Mouse (Mus musculus) macrophage (primary cell): ENCODE measurements around the gene Tmem37. TPM values are rescaled to one million over a fixed set of nuclear protein-coding genes. Genes with fewer than 3 reads are reported as not detected.

ENCODE experiments used
- H3K27ac ChIP-seq: fragments of 350-480 bp; formaldehyde crosslinking; 2 replicates; pipeline ENCODE4 v1.9.0; 2021
- H3K36me3 ChIP-seq: fragments of 350-480 bp; formaldehyde crosslinking; 2 replicates; pipeline ENCODE4 v1.9.0; 2021; ENCODE audit errors: inconsistent target
- H3K4me3 ChIP-seq: fragments of 350-480 bp; formaldehyde crosslinking; 2 replicates; pipeline ENCODE4 v1.9.0; 2021; ENCODE audit errors: inconsistent target
- H3K79me2 ChIP-seq: fragments of 350-480 bp; formaldehyde crosslinking; 2 replicates; pipeline ENCODE4 v1.9.0; 2021; ENCODE audit errors: inconsistent target
- WGBS: methylation state at CpG from one replicate; pipeline ENCODE4 v1.1.7; 2026; ENCODE audit warnings: inconsistent platforms; ENCODE audit not compliant: missing documents; 5-methylcytosine and 5-hydroxymethylcytosine counted together
- polyA plus RNA-seq: library from polyadenylated mRNA; stranded (reverse); fragments of 250-400 nt; gene quantifications from 3 replicates; pipeline ENCODE4 v1.2.4, GENCODE M21; 2018; ENCODE audit warnings: inconsistent platforms

The Tmem37 gene
- polyA plus RNA-seq, 1 experiment from 2014 or later: 8.5 TPM

- no peak overlapping the region for H3K4me3 ChIP-seq
- no peak overlapping the region for H3K27ac ChIP-seq
- WGBS: 100% methylated on average over 1 of the region's 1 CpGs
Observed at GRCm38 (mm10) chr1:120080632-120081031, 6.8 kb upstream of the Tmem37 start.

GRCm38 (mm10) chr1:120077746-120078410 is 4.0 kb upstream of the Tmem37 start:
- 85% methylated on average over 9 of the region's 9 CpGs for WGBS
- no peak overlapping the region for H3K27ac ChIP-seq
- H3K79me2 ChIP-seq: no peaks in the 10 kb centered on the region
- H3K36me3 ChIP-seq: no peaks in the 10 kb centered on the region
- H3K4me3 ChIP-seq: no peak overlapping the region

More at GRCm38 (mm10) chr1:120080632-120081031, 6.8 kb upstream of the Tmem37 start:
- Histone ChIP-seq H3K79me2 (no peaks in the 10 kb centered on the region), H3K36me3 (no peaks in the 10 kb centered on the region)

- peak overlapping the region; percentile 75 for H3K27ac ChIP-seq
- no peaks in the 10 kb centered on the region for H3K36me3 ChIP-seq
- WGBS: 7% methylated on average over 5 of the region's 5 CpGs
- H3K79me2 ChIP-seq: peaks cover 14% of the 10 kb centered on the region; the same call in 1 of the 2 replicates
- no peak overlapping the region for H3K4me3 ChIP-seq
Observed at GRCm38 (mm10) chr1:120075507-120075906, 1.6 kb upstream of the Tmem37 start.

- H3K36me3 ChIP-seq: no peaks in the 10 kb centered on the region
- H3K79me2 ChIP-seq: peaks cover 16% of the 10 kb centered on the region; the same call in 1 of the 2 replicates
- WGBS: 82% methylated on average over 4 of the region's 4 CpGs
- H3K27ac ChIP-seq: peak overlapping the region; percentile 75
- H3K4me3 ChIP-seq: no peak overlapping the region
Observed at GRCm38 (mm10) chr1:120074931-120075330, 1.1 kb upstream of the Tmem37 start.

GRCm38 (mm10) chr1:120074307-120074702 is 431 bp upstream of the Tmem37 start:
- 53% methylated on average over 4 of the region's 4 CpGs for WGBS
- Histone ChIP-seq H3K27ac (peak overlapping the region; percentile 75), H3K36me3 (no peaks in the 10 kb centered on the region), H3K4me3 (peak overlapping the region; percentile 14; the same call in 1 of the 2 replicates), H3K79me2 (peaks cover 16% of the 10 kb centered on the region; the same call in 1 of the 2 replicates)

- Histone ChIP-seq H3K36me3 (peaks cover 5% of the 10 kb centered on the region; the same call in 1 of the 2 replicates), H3K4me3 (peak overlapping the region; percentile 42), H3K27ac (peak overlapping the region; percentile 27; the same call in 1 of the 2 replicates), H3K79me2 (peaks cover 16% of the 10 kb centered on the region; the same call in 1 of the 2 replicates)
- 13% methylated on average over 16 of the region's 16 CpGs for WGBS
Observed at GRCm38 (mm10) chr1:120072900-120073299, 974 bp downstream of the Tmem37 start.

- Histone ChIP-seq H3K27ac (no peak overlapping the region), H3K4me3 (no peak overlapping the region), H3K79me2 (peaks cover 16% of the 10 kb centered on the region; the same call in 1 of the 2 replicates), H3K36me3 (peaks cover 21% of the 10 kb centered on the region; the same call in 1 of the 2 replicates)
- 99% methylated on average over 4 of the region's 4 CpGs for WGBS
Observed at GRCm38 (mm10) chr1:120071133-120071532, 2.7 kb downstream of the Tmem37 start.

- WGBS: 94% methylated on average over 6 of the region's 6 CpGs
- Histone ChIP-seq H3K27ac (no peak overlapping the region), H3K79me2 (peaks cover 16% of the 10 kb centered on the region; the same call in 1 of the 2 replicates), H3K4me3 (no peak overlapping the region), H3K36me3 (peaks cover 22% of the 10 kb centered on the region; the same call in 1 of the 2 replicates)
Observed at GRCm38 (mm10) chr1:120070168-120070567, 3.7 kb downstream of the Tmem37 start.

GRCm38 (mm10) chr1:120069120-120069519 is 4.8 kb downstream of the Tmem37 start:
- Histone ChIP-seq H3K79me2 (peaks cover 16% of the 10 kb centered on the region; the same call in 1 of the 2 replicates), H3K4me3 (no peak overlapping the region), H3K27ac (no peak overlapping the region), H3K36me3 (peaks cover 22% of the 10 kb centered on the region; the same call in 1 of the 2 replicates)
- 89% methylated on average over 5 of the region's 5 CpGs for WGBS

GRCm38 (mm10) chr1:120066625-120067024 is 7.2 kb downstream of the Tmem37 start:
- Histone ChIP-seq H3K4me3 (no peak overlapping the region), H3K36me3 (peaks cover 22% of the 10 kb centered on the region; the same call in 1 of the 2 replicates), H3K27ac (no peak overlapping the region), H3K79me2 (peaks cover 12% of the 10 kb centered on the region; the same call in 1 of the 2 replicates)
- 77% methylated on average over 3 of the region's 3 CpGs for WGBS

GRCm38 (mm10) chr1:120066159-120066558 is 7.7 kb downstream of the Tmem37 start:
- H3K36me3 ChIP-seq: peaks cover 22% of the 10 kb centered on the region; the same call in 1 of the 2 replicates
- WGBS: 86% methylated on average over 8 of the region's 8 CpGs
- H3K4me3 ChIP-seq: no peak overlapping the region
- no peak overlapping the region for H3K27ac ChIP-seq
- peaks cover 8% of the 10 kb centered on the region; the same call in 1 of the 2 replicates for H3K79me2 ChIP-seq

GRCm38 (mm10) chr1:120064036-120064682 is 9.7 kb downstream of the Tmem37 start:
- no peak overlapping the region for H3K4me3 ChIP-seq
- 88% methylated on average over 11 of the region's 11 CpGs for WGBS
- no peaks in the 10 kb centered on the region for H3K79me2 ChIP-seq
- no peak overlapping the region for H3K27ac ChIP-seq
- H3K36me3 ChIP-seq: peaks cover 22% of the 10 kb centered on the region; the same call in 1 of the 2 replicates

- Histone ChIP-seq H3K4me3 (no peak overlapping the region), H3K36me3 (peaks cover 10% of the 10 kb centered on the region; the same call in 1 of the 2 replicates), H3K27ac (no peak overlapping the region), H3K79me2 (no peaks in the 10 kb centered on the region)
- 91% methylated on average over 7 of the region's 7 CpGs for WGBS
Observed at GRCm38 (mm10) chr1:120062231-120062630, 11.6 kb downstream of the Tmem37 start.

- no peaks in the 10 kb centered on the region for H3K79me2 ChIP-seq
- H3K4me3 ChIP-seq: no peak overlapping the region
- WGBS: 93% methylated on average over 5 of the region's 5 CpGs
- H3K36me3 ChIP-seq: no peaks in the 10 kb centered on the region; the same call in 1 of the 2 replicates
- no peak overlapping the region for H3K27ac ChIP-seq
Observed at GRCm38 (mm10) chr1:120060687-120061086, 13.2 kb downstream of the Tmem37 start.
